Mouse (Mus musculus) kidney, adult 2 months (tissue): ENCODE results near the gene Ryr3.

Experiments used
- CTCF ChIP-seq: fragments of 200-500 bp; conservative IDR thresholded peaks from 2 replicates; pipeline ENCODE4 v1.5.1; 2011; ENCODE audit warnings: low read depth, mild to moderate bottlenecking, control low read depth, low read length, moderate library complexity, mixed read lengths; ENCODE audit not compliant: insufficient read depth, insufficient read length
- POLR2A ChIP-seq: fragments of 200-500 bp; IDR thresholded peaks from one replicate; pipeline ENCODE4 v1.6.1; 2011; ENCODE audit warnings: low read depth, low read length, control low read depth

DNA sequence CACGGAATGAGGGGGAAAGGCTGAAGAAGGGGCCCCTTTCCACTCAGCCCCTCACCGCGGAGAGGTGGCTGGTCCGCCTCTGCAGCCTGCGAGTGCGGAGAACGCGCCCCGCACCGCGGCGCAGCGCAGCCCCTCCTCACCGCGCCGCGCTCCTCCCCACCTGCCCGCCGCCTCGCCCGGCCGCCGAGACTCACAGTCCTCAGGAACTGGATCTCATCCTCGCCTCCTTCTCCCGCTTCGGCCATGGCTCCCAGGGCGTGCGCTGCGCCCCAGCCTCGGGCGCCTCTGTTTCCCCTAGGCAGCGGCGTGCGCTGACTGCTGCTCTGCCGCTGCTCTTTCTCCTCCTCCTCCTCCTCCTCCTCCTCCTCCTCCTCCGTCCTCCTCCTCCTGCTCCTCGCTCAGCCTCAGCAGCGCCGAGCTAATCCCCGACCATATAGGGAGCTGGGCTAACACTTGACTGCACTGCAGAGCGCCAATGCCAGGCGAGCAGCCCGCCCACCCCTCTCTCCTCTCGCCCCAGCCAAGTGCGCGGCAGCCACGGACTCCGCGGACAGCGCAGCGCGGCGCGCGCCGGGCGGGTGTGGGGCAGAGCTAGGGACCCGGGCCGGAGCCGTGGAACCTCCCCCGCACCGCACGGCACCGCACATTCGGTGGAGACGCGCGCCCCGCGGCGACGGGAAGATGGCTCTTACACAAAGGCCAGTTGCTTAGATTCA lies at the start of gene Ryr3:
- TF ChIP-seq POLR2A (no peak), CTCF (no peak)
